Mouse (Mus musculus): Measurements from ENCODE around the gene Mapk7.

The Mapk7 gene

DNA sequence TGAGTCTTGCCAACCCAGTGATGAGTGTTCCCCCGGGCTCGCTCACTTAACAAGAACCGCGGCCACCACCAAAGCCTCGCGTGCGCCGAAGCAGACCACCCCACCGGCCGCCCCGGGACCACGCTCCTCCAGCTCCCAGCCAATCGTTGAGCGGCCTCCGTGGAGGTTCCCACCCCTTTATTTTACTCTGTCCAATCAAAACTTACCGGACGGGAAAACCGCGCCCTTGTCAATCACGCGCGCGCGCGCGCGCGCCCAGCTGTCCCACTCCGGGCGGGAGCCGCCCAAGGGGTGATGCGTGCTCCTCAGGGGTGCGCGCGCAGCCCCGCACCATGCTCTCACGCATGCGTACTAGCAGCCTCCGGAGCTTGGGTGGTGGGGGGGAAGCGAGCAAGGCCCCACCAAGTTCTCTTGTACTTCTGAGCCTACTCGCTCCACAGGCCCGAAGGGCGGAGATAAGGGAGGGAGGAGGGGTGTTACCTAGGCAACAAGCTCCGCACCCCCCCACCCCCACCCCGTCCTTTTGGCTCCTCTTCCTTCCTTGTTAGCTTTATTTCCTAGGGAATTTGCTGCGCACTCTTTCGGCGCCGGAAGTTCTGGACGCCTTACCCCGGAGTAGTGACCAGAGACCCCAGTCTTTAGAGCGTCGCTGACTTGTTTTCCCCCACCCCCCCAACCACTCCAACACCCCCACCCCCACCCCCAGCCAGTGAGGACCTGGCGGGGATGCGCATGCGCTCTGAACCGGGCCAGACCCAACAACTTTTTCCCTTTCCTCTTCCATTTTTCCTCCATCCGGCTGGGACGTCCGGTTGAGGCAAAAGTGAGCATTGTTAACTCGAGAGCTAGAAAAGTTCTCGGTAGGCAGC lies at the start of gene Mapk7:
Gene Mapk7, minus strand, starts transcription at position 278 of the 869 bp plus-strand sequence.
- under 1% methylated on average over 62 of the region's 62 CpGs for WGBS

DNA sequence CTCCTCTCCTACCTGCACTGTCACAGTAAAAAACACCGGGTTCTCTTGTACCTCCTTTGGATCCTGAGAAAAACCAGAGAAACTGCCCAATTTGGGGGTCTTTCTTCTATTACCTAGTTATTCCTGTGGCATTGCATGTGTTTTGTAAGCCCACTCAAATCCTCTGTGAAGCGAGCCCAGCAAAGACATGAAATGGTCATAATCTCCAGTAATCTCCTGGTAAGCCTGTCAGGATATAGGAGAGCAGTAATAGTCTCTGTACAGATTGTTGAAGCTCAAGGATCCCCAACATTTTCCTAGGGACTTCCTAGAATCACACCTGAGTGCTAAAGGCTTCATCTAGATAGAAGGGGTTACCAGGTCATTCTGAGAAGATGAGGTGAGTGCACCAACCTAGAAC lies 46.9 kb upstream of the Mapk7 start:
- 86% methylated on average over 2 of the region's 2 CpGs for WGBS

DNA sequence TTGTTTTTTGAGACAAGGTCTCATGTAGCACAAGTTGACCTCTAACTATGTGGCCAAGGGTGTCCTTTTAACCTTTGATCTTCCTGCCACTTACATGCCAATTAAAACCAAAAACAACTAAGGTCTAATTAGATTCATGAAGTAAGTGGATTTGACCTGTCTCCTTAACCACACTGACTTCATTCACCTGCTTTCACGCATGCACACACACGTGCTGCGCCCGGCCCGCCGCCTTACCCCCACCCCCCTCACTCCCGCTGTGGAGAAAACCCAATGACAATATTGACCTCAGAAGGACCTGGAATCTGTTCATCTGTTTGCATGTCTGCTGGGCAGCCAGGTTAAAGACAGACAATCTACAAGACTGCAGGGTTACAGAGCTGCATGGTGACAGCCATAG lies 46.4 kb upstream of the Mapk7 start:
- 80% methylated on average over 7 of the region's 7 CpGs for WGBS

DNA sequence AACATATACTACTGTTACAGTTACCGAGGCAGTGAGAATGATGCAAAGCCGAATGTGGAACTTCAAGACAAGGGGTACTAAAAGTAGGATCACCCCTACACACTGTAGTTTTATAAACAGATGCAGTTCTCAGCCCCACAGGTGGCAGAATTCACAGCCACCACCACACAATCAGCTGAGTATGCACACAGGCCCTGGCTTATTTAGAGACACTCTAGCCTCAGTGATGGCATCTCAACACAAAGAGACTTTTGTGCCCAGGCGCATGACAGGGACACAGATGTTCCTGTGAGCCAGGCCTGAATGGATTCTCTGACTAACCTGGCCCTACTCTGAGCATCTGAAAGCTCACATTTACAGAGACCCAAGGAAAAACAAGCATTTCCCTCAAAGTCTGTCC lies 43.2 kb upstream of the Mapk7 start:
- 33% methylated on average over 3 of the region's 3 CpGs for WGBS

DNA sequence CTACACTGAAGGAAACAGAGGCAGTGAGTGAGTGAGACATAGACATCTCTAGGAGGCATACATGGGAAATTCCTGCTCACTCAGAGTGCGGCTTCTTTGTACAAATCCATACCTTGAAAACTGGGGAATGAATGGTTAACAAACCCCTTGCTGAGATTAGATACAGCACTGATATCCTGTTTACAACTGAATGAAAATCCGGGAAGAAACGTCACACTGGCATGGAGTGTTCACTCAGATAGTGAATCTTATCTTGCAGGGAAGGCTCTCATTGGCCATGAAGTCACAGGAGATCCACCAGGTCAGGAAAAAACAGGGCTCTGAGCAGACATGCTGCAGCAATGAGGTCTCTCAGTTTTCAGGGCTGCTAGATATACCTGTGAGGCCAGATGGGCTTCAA lies 42.7 kb upstream of the Mapk7 start:
- 59% methylated on average over 3 of the region's 3 CpGs for WGBS

- WGBS: 18% methylated on average over 1 of the region's 1 CpGs
Observed at GRCm38 (mm10) chr11:61535530-61535929, 41.3 kb upstream of the Mapk7 start.

GRCm38 (mm10) chr11:61533571-61533970 lies 39.4 kb upstream of the Mapk7 start:
- WGBS: 65% methylated on average over 5 of the region's 5 CpGs

- WGBS: 73% methylated on average over 2 of the region's 2 CpGs
Observed at GRCm38 (mm10) chr11:61532820-61533219, 38.6 kb upstream of the Mapk7 start.

- WGBS: 33% methylated on average over 4 of the region's 4 CpGs
Observed at GRCm38 (mm10) chr11:61529268-61529713, 35.1 kb upstream of the Mapk7 start.

DNA sequence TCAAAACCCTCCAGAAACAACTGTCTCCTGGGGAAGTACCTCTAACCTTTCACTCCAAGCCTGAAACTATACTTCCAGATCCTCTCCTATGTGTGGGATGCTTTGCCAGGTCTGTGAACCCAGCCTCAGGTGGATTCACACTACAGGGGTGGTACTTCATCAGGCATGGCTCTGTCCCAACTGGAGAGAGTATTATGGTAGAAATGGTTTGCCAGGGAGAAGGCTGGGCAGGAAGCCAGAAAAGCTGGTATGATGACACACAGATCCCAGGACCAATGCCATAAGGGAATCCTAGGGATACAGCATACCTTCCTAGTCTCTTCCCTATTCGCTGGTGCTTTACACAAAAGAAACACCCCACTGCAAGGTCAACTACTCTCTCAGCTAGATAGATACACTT lies 32.7 kb upstream of the Mapk7 start:
- 61% methylated on average over 1 of the region's 1 CpGs for WGBS

DNA sequence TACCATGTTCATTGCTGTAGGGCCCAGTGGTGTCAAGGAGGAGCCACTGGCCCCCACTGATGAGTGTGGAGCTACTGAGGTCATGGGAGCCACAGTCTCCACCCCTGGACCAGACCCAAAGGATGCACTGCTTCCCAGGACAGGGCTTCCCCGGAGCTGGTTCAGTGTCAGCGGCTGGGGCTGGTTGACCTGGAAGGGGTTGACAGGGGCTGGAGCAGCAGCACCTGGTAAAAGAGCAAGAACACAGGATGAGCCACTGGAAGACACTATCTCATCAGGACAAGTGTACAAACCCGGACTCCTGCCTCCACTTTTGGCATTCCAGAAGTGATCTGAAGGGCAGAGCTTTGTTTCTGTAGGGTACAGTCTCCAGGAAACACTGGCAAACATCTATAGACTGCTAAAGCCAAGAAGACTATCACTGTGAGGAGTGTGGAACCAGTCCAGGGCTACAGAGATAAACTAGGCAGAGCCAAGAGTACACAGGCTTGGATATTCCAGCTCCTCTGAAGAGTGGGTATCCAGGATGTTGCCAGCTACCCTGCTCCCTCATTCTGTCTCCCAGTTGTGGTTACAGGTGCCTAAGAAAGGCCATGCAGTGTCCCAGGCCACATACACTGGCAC lies 25.4 kb upstream of the Mapk7 start:
- 68% methylated on average over 3 of the region's 3 CpGs for WGBS

GRCm38 (mm10) chr11:61518871-61519270 lies 24.7 kb upstream of the Mapk7 start:
- 89% methylated on average over 3 of the region's 3 CpGs for WGBS

DNA sequence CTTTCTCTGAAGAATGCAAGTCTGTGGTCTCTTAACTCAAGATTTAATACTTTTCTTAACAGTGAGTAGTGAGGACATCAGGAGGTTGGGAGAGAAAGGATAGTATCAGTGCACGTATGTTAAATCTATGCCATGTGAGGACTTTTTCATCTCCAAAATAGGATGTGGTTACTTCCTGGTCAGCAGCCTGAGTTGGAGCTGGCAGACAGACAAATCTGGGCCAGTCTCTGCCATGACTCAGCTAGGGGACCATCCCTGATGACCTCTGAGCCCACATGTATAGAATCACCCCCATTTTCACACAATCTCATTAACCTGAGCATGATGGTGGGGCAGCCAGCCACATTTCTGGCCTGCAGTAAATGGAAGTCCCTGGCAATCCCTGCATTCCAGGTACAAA lies 23.8 kb upstream of the Mapk7 start:
- WGBS: 48% methylated on average over 1 of the region's 1 CpGs

DNA sequence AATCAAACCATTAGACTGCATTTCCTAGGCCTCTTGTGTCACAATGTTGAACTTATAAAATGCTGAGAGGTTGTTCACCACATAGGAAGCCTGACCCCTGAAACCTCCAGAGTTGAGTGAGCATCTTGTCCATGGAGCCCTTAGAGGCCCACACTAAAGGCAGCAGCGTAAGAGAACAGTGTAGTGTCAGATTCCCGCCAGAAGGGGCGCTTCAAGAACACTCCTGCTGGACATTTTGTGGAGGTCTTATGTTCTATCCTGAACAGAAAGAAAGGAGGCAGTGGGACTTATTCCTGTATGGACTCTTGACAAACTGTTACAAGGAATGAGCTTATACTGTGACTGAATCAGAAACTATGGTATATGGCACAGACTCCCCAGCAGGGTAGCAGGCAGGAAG lies 20.7 kb upstream of the Mapk7 start:
- 43% methylated on average over 3 of the region's 3 CpGs for WGBS

GRCm38 (mm10) chr11:61504713-61505257 lies 10.6 kb upstream of the Mapk7 start, which contains the start of gene B9d1:
B9d1 (plus strand) TSS chr11:61505144.
- under 1% methylated on average over 39 of the region's 39 CpGs for WGBS

DNA sequence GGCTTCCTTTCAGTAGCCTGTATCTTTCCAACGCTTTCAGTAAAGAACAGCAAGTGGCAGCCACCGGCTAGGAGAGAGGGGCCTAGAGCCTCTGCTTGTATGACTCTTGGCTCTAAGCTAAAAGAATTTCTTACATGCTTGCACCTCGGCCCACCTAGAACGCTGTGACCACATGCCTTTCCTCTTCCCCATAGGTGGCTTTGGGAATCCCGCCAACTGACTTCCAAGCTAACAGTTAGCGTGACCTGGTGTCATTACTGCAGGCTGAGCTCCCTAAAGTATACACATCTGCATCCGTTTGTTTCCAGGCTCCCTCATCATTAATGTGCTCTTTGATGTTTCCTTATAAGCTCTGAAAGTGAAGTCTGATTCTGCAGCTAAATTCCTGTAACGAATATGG lies 9.7 kb upstream of the Mapk7 start:
- WGBS: 66% methylated on average over 8 of the region's 8 CpGs

- 55% methylated on average over 6 of the region's 6 CpGs for WGBS
Observed at GRCm38 (mm10) chr11:61498736-61499504, 4.7 kb upstream of the Mapk7 start.

DNA sequence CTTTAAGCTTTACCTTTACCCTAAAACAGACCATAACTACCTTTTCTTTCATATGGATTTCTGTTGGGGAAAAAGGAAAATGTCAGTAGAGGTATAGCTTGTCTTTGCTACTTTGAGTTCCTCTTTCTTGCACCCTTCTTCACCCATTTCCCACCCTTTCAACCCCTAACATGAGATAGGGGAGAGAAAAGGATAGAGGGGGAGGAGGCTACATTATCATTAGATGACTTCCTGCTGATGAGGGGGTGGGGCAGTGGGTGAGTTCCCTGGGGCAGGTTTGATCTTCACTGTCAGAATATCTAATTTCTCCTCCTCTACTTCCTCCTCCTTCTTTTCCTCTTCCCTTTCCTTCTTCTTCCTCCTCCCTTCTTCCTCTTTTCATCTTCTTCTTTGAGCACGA lies 3.3 kb upstream of the Mapk7 start:
- 83% methylated on average over 1 of the region's 1 CpGs for WGBS

DNA sequence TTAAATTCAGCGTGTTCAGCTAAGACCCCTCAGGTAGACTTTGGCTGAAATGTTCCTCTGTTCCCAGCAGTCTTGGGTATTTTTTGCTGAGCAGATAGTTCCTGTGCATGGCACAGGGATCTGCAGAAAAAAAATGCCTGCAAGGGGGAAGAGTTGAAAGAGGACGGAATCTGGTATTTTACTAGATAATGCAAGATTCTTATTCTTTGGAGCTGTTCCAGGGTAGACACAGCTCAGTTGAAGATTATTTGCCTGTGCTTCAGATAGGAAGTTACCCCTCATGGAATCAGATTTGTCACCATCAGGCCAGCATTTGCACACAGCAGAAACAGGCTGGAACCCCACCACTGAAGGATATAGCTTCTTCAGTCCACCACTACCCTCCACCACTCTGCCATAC lies 1.3 kb upstream of the Mapk7 start:
- WGBS: 81% methylated on average over 2 of the region's 2 CpGs

DNA sequence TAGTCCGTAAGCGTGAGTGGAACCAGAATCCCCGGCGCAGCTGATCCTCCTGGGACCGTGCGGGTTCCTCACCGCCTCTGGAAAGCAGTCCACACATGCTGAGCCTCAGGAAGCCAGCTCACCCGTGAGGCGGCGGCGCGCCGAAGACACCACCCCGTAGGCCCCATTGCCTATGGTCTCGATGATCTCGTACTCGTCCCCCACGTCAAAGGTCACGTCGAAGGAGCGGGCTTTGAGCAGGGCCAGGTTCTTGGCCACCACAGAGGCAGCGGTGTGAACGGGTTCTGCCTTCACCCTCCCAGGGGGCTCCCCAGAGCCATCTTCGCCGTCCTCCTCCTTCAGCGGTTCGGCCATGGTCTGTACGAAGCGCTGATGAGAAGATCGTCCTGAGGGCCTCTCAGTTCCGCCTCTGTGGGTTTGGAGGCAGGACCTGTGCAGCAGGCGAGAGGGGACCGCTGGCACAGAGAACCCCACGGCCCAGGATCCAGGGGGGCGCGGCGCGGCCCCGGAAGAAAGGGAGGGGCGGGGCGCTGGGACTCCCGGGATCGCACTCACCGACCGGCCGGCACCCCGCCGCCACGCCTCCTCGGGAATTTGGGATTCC lies 579 bp downstream of the Mapk7 start:
- WGBS: under 1% methylated on average over 50 of the region's 50 CpGs

GRCm38 (mm10) chr11:61492749-61493401 lies 1.3 kb downstream of the Mapk7 start:
- WGBS: 58% methylated on average over 12 of the region's 12 CpGs
